12 mouse cellular contexts compared by ENCODE assay signal in genomic region chr7:48779110-48779509, GRCm38 (mm10). TPM values are rescaled to one million over a fixed set of nuclear protein-coding genes. Genes with fewer than 3 reads are reported as not detected.
A peak's percentile ranks its signal among the peaks of the same experiment; 100 is the strongest.
DNase-seq lines count a peak whose midpoint lies in the region; ATAC-seq and TF ChIP-seq lines count a peak whose summit lies in the region.
"Had no signal": no experiment of that assay in that cellular context is flagged by ENCODE, and none has a peak within 500 bp of the region (broad histone marks: within the 10 kb centered on the region; RNA-seq: fewer than 3 reads in every experiment).

No protein-coding gene starts in this region.

- H3K4me2 ChIP-seq in forebrain, embryonic 15.5 days (replicated peaks): no peak overlapping the region
- no peak overlapping the region for H3K4me2 ChIP-seq in forebrain, embryonic 11.5 days (ENCODE audit: low read depth, low read length, severe bottlenecking)
- H3K4me2 ChIP-seq: heart, embryonic 13.5 days; midbrain, embryonic 12.5 days had no signal

- H3K4me3 ChIP-seq in forebrain, embryonic 15.5 days: no peak overlapping the region
- H3K4me3 ChIP-seq in forebrain, embryonic 11.5 days (ENCODE audit: low read depth, low read length): no peak overlapping the region
- H3K4me3 ChIP-seq in gastrocnemius, adult 2 months: no peak overlapping the region
- no peak overlapping the region for H3K4me3 ChIP-seq in limb, embryonic 10.5 days
- H3K4me3 ChIP-seq: erythroblast, embryonic 14.5 days; heart, embryonic 13.5 days; midbrain, embryonic 12.5 days had no signal

- DNase-seq in forebrain, embryonic 11.5 days (ENCODE audit: low spot score): no peak
- peak; percentile 94 for DNase-seq in cerebellum, adult 9-11 months
- peak; percentile 19 to 30 for DNase-seq in layer of hippocampus, postnatal 10 days (ENCODE audit: low spot score in 2 of 2)
- peak; percentile 24 to 42 for DNase-seq in right cerebral cortex, adult 2 months (ENCODE audit: low spot score in 2 of 2)
- DNase-seq in gastrocnemius, adult 2 months: no peak
- no peak for DNase-seq in limb, embryonic 10.5 days (ENCODE audit: low spot score)
- no peak for DNase-seq in retina, postnatal 1 day
- DNase-seq: lung, adult 18-20 months had no signal

- no peak overlapping the region for H3K27ac ChIP-seq in forebrain, embryonic 15.5 days (replicated peaks)
- H3K27ac ChIP-seq in forebrain, embryonic 11.5 days (ENCODE audit: low read depth, low read length): no peak overlapping the region
- H3K27ac ChIP-seq in gastrocnemius, adult 2 months: no peak overlapping the region
- H3K27ac ChIP-seq in limb, embryonic 10.5 days: no peak overlapping the region
- H3K27ac ChIP-seq: heart, embryonic 13.5 days; midbrain, embryonic 12.5 days had no signal

- ATAC-seq in forebrain, embryonic 15.5 days (replicated peaks): peak; percentile 64
- ATAC-seq in forebrain, embryonic 11.5 days (replicated peaks; ENCODE audit: low FRiP score): no peak

- peaks cover 5% of the 10 kb centered on the region; the same call in 1 of the 2 replicates for H3K4me1 ChIP-seq in forebrain, embryonic 15.5 days
- H3K4me1 ChIP-seq in forebrain, embryonic 11.5 days (replicated peaks; ENCODE audit: control insufficient read depth, insufficient read depth, low read length): no peaks in the 10 kb centered on the region
- H3K4me1 ChIP-seq in limb, embryonic 10.5 days: no peaks in the 10 kb centered on the region
- H3K4me1 ChIP-seq: heart, embryonic 13.5 days had no signal

- no peaks in the 10 kb centered on the region for H3K9me3 ChIP-seq in forebrain, embryonic 15.5 days
- no peaks in the 10 kb centered on the region for H3K9me3 ChIP-seq in forebrain, embryonic 11.5 days (ENCODE audit: control insufficient read depth, low read length)
- H3K9me3 ChIP-seq in limb, embryonic 10.5 days (replicated peaks): no peaks in the 10 kb centered on the region
- H3K9me3 ChIP-seq: heart, embryonic 13.5 days; midbrain, embryonic 12.5 days had no signal

- no peak overlapping the region for H3K9ac ChIP-seq in forebrain, embryonic 15.5 days (replicated peaks)
- H3K9ac ChIP-seq in forebrain, embryonic 11.5 days (ENCODE audit: low read length): no peak overlapping the region
- H3K9ac ChIP-seq: heart, embryonic 13.5 days; midbrain, embryonic 12.5 days had no signal

- 57% methylated on average over 3 of the region's 3 CpGs for WGBS in forebrain, embryonic 15.5 days
- WGBS in forebrain, embryonic 11.5 days: 79% methylated on average over 3 of the region's 3 CpGs
- WGBS in limb, embryonic 10.5 days: 88% methylated on average over 3 of the region's 3 CpGs

- H3K27me3 ChIP-seq in forebrain, embryonic 15.5 days: no peaks in the 10 kb centered on the region
- H3K27me3 ChIP-seq in forebrain, embryonic 11.5 days (ENCODE audit: control insufficient read depth, insufficient read depth, low read length): no peaks in the 10 kb centered on the region
- H3K27me3 ChIP-seq in limb, embryonic 10.5 days (ENCODE audit: low read depth, poor library complexity, severe bottlenecking): no peaks in the 10 kb centered on the region
- H3K27me3 ChIP-seq: midbrain, embryonic 12.5 days had no signal

- intact Hi-C loops in gastrocnemius, adult 2 months (cut with DNase I): no loop called here

- no peaks in the 10 kb centered on the region for H3K36me3 ChIP-seq in forebrain, embryonic 15.5 days
- H3K36me3 ChIP-seq in forebrain, embryonic 11.5 days (ENCODE audit: control insufficient read depth, insufficient read depth, low read length): no peaks in the 10 kb centered on the region
- H3K36me3 ChIP-seq in limb, embryonic 10.5 days: no peaks in the 10 kb centered on the region
- H3K36me3 ChIP-seq: heart, embryonic 13.5 days; midbrain, embryonic 12.5 days had no signal

- TF ChIP-seq CTCF in gastrocnemius, adult 2 months (IDR thresholded peaks at IDR 0.05): no peak

RNA-seq across cellular contexts. Expression of gene Zdhhc13, which starts 9.7 kb away (rescaled TPM):
- polyA plus RNA-seq in forebrain, embryonic 15.5 days (2015; fragmentation: Nextera tagmentation; extraction: Ambion mirVana): 47.7 and 52.2 TPM in 2 replicates
- 35.3 and 37.5 TPM in 2 replicates for polyA plus RNA-seq in forebrain, embryonic 11.5 days (2014; fragmentation: Nextera tagmentation; extraction: Ambion mirVana)
- 10 to 100 TPM; 24.0 to 36.3 TPM for total RNA-seq in layer of hippocampus, postnatal 10 days (2021)
- total RNA-seq in gastrocnemius, adult 2 months (2021): 1 to 10 TPM; 3.6 to 4.0 TPM
- 27.0 and 31.1 TPM in 2 replicates for polyA plus RNA-seq in limb, embryonic 10.5 days (2016; fragmentation: Nextera tagmentation; extraction: Ambion mirVana)

Comparison
In these comparisons a context has a peak if more than half of its experiments do, and no peak if none do; other contexts are left out.
1. DNase-seq: peak in cerebellum, adult 9-11 months (single experiment), layer of hippocampus, postnatal 10 days (2 of 2) and right cerebral cortex, adult 2 months (2 of 2); none in forebrain, embryonic 11.5 days (single experiment), gastrocnemius, adult 2 months (single experiment), limb, embryonic 10.5 days (single experiment) and retina, postnatal 1 day (single experiment).